Mouse (Mus musculus): ENCODE results near the gene Rps6. TPM values are rescaled to one million over a fixed set of nuclear protein-coding genes. Genes with fewer than 3 reads are reported as not detected.

The Rps6 gene
- 1,696 and 1,704 TPM in 2 replicates for total RNA-seq (2017)

GRCm38 (mm10) chr4:86857113-86858069 is at the start of gene Rps6:
Rps6 (minus strand) TSS chr4:86857412.
- ATAC-seq (replicated peaks in 1 of 2; ENCODE audit: insufficient read depth in 1 of 2, low FRiP score in 2 of 2, low TSS enrichment in 1 of 2, low read depth in 1 of 2, poor library complexity in 2 of 2, severe bottlenecking in 2 of 2): peak; percentile 95 to 97

- ATAC-seq (replicated peaks in 1 of 2; ENCODE audit: insufficient read depth in 1 of 2, low FRiP score in 2 of 2, low TSS enrichment in 1 of 2, low read depth in 1 of 2, poor library complexity in 2 of 2, severe bottlenecking in 2 of 2): no peak
Observed at GRCm38 (mm10) chr4:86905869-86906268, 48.7 kb upstream of the Rps6 start.

GRCm38 (mm10) chr4:86904969-86905368 is 47.8 kb upstream of the Rps6 start:
- ATAC-seq (replicated peaks in 1 of 2; ENCODE audit: insufficient read depth in 1 of 2, low FRiP score in 2 of 2, low TSS enrichment in 1 of 2, low read depth in 1 of 2, poor library complexity in 2 of 2, severe bottlenecking in 2 of 2): 0 out of 4 replicates have a peak, but pooled peaks of 1 of the 2 experiments have one; percentile 19

GRCm38 (mm10) chr4:86902351-86902750 is 45.1 kb upstream of the Rps6 start:
- ATAC-seq (replicated peaks in 1 of 2; ENCODE audit: insufficient read depth in 1 of 2, low FRiP score in 2 of 2, low TSS enrichment in 1 of 2, low read depth in 1 of 2, poor library complexity in 2 of 2, severe bottlenecking in 2 of 2): peak; percentile 72 to 75

- peak in 1 of 2 experiments; percentile 29; a peak in 1 of 4 replicates for ATAC-seq (replicated peaks in 1 of 2; ENCODE audit: insufficient read depth in 1 of 2, low FRiP score in 2 of 2, low TSS enrichment in 1 of 2, low read depth in 1 of 2, poor library complexity in 2 of 2, severe bottlenecking in 2 of 2)
Observed at GRCm38 (mm10) chr4:86898791-86899474, 41.7 kb upstream of the Rps6 start.

GRCm38 (mm10) chr4:86897411-86897810 is 40.2 kb upstream of the Rps6 start:
- ATAC-seq (replicated peaks in 1 of 2; ENCODE audit: insufficient read depth in 1 of 2, low FRiP score in 2 of 2, low TSS enrichment in 1 of 2, low read depth in 1 of 2, poor library complexity in 2 of 2, severe bottlenecking in 2 of 2): no peak

GRCm38 (mm10) chr4:86887879-86888278 is 30.7 kb upstream of the Rps6 start:
- no peak for ATAC-seq (replicated peaks in 1 of 2; ENCODE audit: insufficient read depth in 1 of 2, low FRiP score in 2 of 2, low TSS enrichment in 1 of 2, low read depth in 1 of 2, poor library complexity in 2 of 2, severe bottlenecking in 2 of 2)

GRCm38 (mm10) chr4:86886160-86886878 is 29.1 kb upstream of the Rps6 start:
- ATAC-seq (replicated peaks in 1 of 2; ENCODE audit: insufficient read depth in 1 of 2, low FRiP score in 2 of 2, low TSS enrichment in 1 of 2, low read depth in 1 of 2, poor library complexity in 2 of 2, severe bottlenecking in 2 of 2): peak; percentile 82 to 88

GRCm38 (mm10) chr4:86885790-86886159 is 28.6 kb upstream of the Rps6 start:
- ATAC-seq (replicated peaks in 1 of 2; ENCODE audit: insufficient read depth in 1 of 2, low FRiP score in 2 of 2, low TSS enrichment in 1 of 2, low read depth in 1 of 2, poor library complexity in 2 of 2, severe bottlenecking in 2 of 2): peak; percentile 33 to 54

- ATAC-seq (replicated peaks in 1 of 2; ENCODE audit: insufficient read depth in 1 of 2, low FRiP score in 2 of 2, low TSS enrichment in 1 of 2, low read depth in 1 of 2, poor library complexity in 2 of 2, severe bottlenecking in 2 of 2): peak in 1 of 2 experiments; percentile 43; a peak in 1 of 4 replicates
Observed at GRCm38 (mm10) chr4:86884945-86885344, 27.7 kb upstream of the Rps6 start.

- ATAC-seq (replicated peaks in 1 of 2; ENCODE audit: insufficient read depth in 1 of 2, low FRiP score in 2 of 2, low TSS enrichment in 1 of 2, low read depth in 1 of 2, poor library complexity in 2 of 2, severe bottlenecking in 2 of 2): no peak
Observed at GRCm38 (mm10) chr4:86882413-86882812, 25.2 kb upstream of the Rps6 start.

- no peak for ATAC-seq (replicated peaks in 1 of 2; ENCODE audit: insufficient read depth in 1 of 2, low FRiP score in 2 of 2, low TSS enrichment in 1 of 2, low read depth in 1 of 2, poor library complexity in 2 of 2, severe bottlenecking in 2 of 2)
Observed at GRCm38 (mm10) chr4:86881178-86881577, 24.0 kb upstream of the Rps6 start.

- ATAC-seq (replicated peaks in 1 of 2; ENCODE audit: insufficient read depth in 1 of 2, low FRiP score in 2 of 2, low TSS enrichment in 1 of 2, low read depth in 1 of 2, poor library complexity in 2 of 2, severe bottlenecking in 2 of 2): no peak
Observed at GRCm38 (mm10) chr4:86879477-86879876, 22.3 kb upstream of the Rps6 start.

GRCm38 (mm10) chr4:86874146-86874847 is 17.1 kb upstream of the Rps6 start, which contains the start of gene Acer2:
Acer2 (plus strand) TSS chr4:86874396.
- ATAC-seq (replicated peaks in 1 of 2; ENCODE audit: insufficient read depth in 1 of 2, low FRiP score in 2 of 2, low TSS enrichment in 1 of 2, low read depth in 1 of 2, poor library complexity in 2 of 2, severe bottlenecking in 2 of 2): peak; percentile 86 to 93

GRCm38 (mm10) chr4:86873072-86873471 is 15.9 kb upstream of the Rps6 start:
- ATAC-seq (replicated peaks in 1 of 2; ENCODE audit: insufficient read depth in 1 of 2, low FRiP score in 2 of 2, low TSS enrichment in 1 of 2, low read depth in 1 of 2, poor library complexity in 2 of 2, severe bottlenecking in 2 of 2): no peak

- no peak for ATAC-seq (replicated peaks in 1 of 2; ENCODE audit: insufficient read depth in 1 of 2, low FRiP score in 2 of 2, low TSS enrichment in 1 of 2, low read depth in 1 of 2, poor library complexity in 2 of 2, severe bottlenecking in 2 of 2)
Observed at GRCm38 (mm10) chr4:86871988-86872387, 14.8 kb upstream of the Rps6 start.

GRCm38 (mm10) chr4:86864087-86864486 is 6.9 kb upstream of the Rps6 start:
- ATAC-seq (replicated peaks in 1 of 2; ENCODE audit: insufficient read depth in 1 of 2, low FRiP score in 2 of 2, low TSS enrichment in 1 of 2, low read depth in 1 of 2, poor library complexity in 2 of 2, severe bottlenecking in 2 of 2): no peak

Measured in hematopoietic stem cell, adult 5-6 weeks (primary cell).